Mouse (Mus musculus) E14TG2a.4 (cell line): ENCODE measurements around the gene Lmna.

Experiments used
- CTCF ChIP-seq: conservative IDR thresholded peaks from 2 replicates; pipeline ENCODE4 v1.5.1; 2014; ENCODE audit warnings: low read length
- NANOG ChIP-seq: IDR thresholded peaks from 2 replicates; pipeline ENCODE4 v1.6.1; 2014; ENCODE audit warnings: borderline replicate concordance, low read length, mixed read lengths

GRCm38 (mm10) chr3:88552082-88552645, 42.4 kb upstream of the Lmna start:
- TF ChIP-seq CTCF (no peak), NANOG (no peak)
